Mouse (Mus musculus): ENCODE data around the gene Snrnp25. TPM values are rescaled to one million over a fixed set of nuclear protein-coding genes. Genes with fewer than 3 reads are reported as not detected.

The Snrnp25 gene
- total RNA-seq, 1 experiment from 2014 or later, result 51.0 TPM

DNA sequence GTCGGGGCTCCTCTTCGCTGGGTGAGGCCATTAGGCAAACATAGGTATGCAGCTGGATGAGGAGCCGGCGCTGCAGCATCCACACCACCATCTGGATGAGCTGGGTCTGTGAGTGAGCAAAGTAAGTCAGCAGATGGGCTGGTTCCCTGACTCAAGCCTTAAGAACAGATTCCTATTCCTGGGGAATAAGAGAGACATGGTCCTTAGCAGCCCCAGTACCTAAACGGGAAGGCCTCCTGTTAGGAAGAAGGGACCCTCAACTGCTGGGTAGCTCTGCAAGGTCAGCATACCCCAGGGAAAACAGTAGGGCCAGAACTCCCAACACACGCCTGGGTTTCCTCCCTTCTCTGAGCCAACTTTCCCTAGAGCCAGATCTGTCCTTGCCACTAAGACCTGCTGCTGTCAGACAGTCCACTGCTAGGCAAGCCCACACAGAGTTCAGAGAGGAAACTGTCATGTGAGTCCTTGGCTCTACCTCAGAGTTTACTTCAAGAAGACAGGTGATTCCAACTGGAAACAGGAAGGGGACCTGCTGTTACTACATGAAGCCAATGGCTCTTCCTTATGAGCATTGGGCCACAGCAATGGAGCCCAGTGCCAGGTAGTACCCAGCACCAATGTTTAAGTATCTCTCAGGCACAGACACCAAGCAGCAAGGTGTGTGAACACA is 29.7 kb downstream of the Snrnp25 start:
- ATAC-seq (replicated peaks in 1 of 2; ENCODE audit: insufficient read depth in 1 of 2, low FRiP score in 2 of 2, low TSS enrichment in 1 of 2, low read depth in 1 of 2, poor library complexity in 2 of 2, severe bottlenecking in 2 of 2), result no peak

DNA sequence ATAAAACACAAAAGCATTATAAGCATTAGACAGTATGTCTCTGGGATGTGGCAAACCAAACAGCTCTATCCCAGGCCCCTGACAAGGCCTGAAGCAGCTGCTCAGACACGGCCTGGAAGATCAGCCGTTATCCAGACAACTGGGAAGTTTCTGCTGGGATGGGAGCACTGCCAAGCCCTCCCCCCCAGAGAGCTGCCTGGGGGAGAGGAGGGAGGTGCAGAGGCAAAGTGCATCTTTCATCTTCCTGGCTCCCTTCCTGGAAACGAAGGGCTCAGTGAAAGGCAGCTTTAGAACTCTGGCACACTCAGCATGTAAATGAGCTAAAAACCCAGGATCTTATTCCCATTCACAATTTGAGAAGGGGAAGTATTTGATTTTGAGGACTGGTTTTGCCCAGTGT is 30.4 kb downstream of the Snrnp25 start:
- ATAC-seq (replicated peaks in 1 of 2; ENCODE audit: insufficient read depth in 1 of 2, low FRiP score in 2 of 2, low TSS enrichment in 1 of 2, low read depth in 1 of 2, poor library complexity in 2 of 2, severe bottlenecking in 2 of 2), result no peak

DNA sequence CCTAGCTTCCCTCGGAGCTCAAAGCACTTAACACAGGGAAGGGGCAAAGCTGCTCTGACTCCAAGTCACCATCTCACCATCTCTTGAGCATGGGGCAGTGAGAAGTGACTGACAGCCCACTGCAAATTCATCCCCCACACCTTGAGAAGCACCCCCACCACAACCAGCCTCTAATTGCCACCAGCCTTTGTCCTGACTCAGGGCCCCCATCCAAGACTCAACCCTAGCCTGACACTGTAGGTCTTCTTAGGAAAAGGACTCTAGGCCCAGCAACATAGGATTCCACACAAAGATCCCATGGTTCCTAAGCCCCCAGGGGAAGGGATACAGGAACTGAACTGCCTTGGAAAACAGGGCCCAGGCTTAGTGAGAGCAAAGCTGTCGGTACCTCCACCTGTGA is 30.9 kb downstream of the Snrnp25 start:
- no peak for ATAC-seq (replicated peaks in 1 of 2; ENCODE audit: insufficient read depth in 1 of 2, low FRiP score in 2 of 2, low TSS enrichment in 1 of 2, low read depth in 1 of 2, poor library complexity in 2 of 2, severe bottlenecking in 2 of 2)

DNA sequence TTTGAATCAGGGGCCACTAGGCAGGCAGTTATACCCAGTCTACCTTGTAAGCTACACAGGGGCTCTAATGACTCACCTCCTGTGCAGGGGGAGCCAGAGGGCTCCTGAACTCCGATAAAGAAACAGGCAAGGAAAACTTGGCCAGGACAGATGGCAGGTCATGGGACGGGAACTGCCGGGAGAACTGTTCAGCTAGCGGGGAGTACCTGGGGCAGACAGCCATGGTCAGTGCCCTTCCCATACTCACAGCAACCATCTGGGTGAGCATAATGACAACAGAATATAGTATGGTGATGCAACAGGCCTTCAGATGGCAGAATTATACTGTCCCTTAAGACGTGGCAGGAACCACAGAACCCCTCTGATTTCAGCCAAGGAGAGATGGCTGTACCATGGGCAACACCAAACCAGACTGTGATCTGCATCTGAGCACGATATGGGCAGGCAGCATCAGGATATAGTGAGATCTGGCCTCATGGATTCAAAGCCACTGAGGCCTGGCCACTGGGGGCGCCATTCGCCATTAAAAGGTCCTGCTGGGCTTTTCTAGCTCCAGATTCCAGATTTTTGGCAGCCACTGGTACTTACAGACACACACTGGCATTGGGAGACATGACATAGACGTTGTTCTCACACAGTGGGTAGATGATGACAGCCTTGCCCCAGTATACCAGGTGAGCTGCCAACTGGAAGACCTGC is 31.6 kb downstream of the Snrnp25 start:
- ATAC-seq (replicated peaks in 1 of 2; ENCODE audit: insufficient read depth in 1 of 2, low FRiP score in 2 of 2, low TSS enrichment in 1 of 2, low read depth in 1 of 2, poor library complexity in 2 of 2, severe bottlenecking in 2 of 2), result peak in 1 of 2 experiments; percentile 59; a peak in 1 of 4 replicates

DNA sequence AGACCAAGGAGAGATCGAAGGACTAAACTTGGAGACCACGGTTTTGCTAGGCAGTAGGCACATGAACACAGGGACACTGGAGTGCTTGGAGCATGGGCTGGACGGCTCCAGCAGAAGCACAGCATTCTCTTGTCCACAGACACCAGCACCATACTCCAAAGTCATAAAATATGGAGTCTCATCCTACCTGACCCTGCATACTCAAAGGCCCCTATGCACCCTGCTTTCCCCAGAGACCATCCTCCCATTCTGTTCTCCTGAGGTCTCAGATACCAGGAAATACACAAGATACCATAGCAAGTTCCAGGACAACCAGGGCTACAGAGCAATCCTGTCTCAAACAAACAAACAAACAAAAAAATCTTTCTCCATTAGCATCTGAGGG is 32.2 kb downstream of the Snrnp25 start:
- ATAC-seq (replicated peaks in 1 of 2; ENCODE audit: insufficient read depth in 1 of 2, low FRiP score in 2 of 2, low TSS enrichment in 1 of 2, low read depth in 1 of 2, poor library complexity in 2 of 2, severe bottlenecking in 2 of 2), result no peak

DNA sequence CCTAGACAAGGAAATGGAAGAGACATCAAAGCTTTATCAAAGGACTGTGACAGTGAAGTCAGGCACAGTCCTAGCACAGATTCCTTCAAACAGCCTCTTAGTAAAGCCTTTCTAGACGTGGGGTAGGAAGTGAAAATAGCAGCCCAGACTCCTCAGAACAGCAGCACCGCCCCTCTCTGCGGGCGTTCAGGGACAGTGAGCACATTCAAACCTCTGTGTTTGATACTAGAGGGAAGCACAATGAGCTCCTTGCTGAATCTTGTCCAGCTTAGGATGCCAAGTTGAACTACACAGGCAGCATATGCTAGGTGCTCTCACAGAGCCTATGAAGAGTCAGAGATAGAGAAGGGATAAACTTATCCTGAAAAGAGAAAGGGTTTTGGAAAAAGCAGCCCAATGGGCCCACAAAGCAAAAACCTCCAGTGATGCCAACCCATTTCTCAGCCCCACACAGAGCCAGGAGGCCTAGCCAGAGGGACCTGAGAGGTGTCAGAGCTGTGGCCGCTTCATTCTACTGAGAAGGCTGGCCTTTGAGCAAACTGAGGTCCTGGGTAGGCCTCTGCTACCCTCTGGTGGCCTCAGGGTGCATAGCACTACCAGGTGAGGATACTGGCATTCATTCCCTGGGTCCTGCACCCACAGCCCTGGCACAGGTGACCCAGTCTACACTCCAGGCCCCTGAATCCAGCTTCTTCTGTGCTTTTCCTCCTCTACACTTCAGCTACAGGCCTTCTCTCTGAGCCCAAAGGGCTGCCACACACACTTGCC is 33.1 kb downstream of the Snrnp25 start:
- peak; percentile 81 to 90 for ATAC-seq (replicated peaks in 1 of 2; ENCODE audit: insufficient read depth in 1 of 2, low FRiP score in 2 of 2, low TSS enrichment in 1 of 2, low read depth in 1 of 2, poor library complexity in 2 of 2, severe bottlenecking in 2 of 2)

DNA sequence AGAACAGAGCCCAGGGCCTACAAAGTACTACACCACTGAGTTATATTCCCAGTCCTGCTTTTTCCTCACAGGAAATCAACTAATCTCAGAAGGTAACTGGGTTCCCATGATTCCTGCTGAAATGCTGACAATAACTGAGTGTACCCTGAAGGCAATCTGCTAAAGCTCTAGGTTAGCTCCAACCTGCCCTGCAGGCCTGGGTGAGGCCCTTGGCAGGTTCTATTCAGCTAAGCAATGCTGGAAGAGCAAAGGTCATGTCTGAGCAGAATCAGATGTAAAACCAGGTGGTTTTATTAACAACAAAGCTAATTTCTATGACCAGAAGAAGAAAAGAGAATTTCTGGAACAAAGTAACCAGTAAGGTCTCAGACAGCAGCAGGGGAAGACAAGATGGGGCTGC is 36.2 kb downstream of the Snrnp25 start:
- no peak for ATAC-seq (replicated peaks in 1 of 2; ENCODE audit: insufficient read depth in 1 of 2, low FRiP score in 2 of 2, low TSS enrichment in 1 of 2, low read depth in 1 of 2, poor library complexity in 2 of 2, severe bottlenecking in 2 of 2)

DNA sequence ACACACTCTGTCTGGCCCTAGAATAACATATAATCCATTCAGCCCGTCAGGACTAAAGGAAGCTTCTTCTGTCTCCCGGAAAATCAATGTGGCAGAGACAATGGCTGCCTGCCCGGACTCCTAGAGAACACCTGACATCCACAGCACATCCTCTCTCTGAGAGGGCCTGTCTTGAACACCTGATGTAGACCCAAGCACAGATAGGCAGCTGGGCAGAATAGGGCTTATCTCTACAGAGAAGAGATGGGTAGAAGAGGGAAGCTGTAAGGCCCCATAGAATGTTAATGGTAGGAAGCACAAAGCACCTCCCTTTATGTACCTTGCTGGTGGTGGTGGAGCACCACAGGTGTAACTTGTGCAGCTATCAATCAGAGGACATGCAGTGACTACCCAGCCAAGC is 37.0 kb downstream of the Snrnp25 start:
- ATAC-seq (replicated peaks in 1 of 2; ENCODE audit: insufficient read depth in 1 of 2, low FRiP score in 2 of 2, low TSS enrichment in 1 of 2, low read depth in 1 of 2, poor library complexity in 2 of 2, severe bottlenecking in 2 of 2), result no peak

DNA sequence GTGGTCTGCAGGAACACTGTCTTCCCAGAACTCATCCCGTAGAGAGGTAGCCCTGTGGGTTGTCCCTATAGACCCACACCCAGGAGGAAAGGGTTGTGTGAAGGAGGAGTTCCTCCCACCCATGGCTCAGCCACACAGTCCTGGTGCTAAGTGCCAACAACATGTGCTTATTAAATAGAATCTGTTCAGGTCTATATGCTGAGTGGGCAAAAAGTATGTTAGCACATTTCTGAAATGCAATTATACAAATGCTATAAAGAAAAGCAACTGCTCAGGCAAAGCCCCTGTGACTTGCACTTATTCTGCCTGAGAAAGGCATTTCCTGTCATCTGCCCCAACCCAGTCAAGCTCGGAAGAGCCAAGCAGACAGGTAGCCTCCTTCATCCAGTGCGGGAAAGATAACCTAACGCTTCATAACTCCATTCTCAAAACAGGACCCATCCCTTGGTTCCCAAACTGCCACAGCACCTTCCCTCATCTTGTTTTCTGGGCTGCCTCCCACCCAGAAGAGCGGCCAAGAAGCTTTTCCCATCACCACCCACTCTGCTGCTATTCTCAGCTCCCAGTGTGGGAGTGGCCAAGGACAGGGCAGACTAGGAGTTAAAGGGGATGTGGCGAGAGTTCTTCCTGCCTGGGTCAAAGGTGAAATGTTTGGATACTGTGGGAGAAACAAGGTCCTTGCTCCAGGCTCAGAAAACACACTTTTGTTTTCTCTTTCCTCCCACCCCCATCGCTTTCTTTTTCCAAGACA is 38.2 kb downstream of the Snrnp25 start:
- ATAC-seq (replicated peaks in 1 of 2; ENCODE audit: insufficient read depth in 1 of 2, low FRiP score in 2 of 2, low TSS enrichment in 1 of 2, low read depth in 1 of 2, poor library complexity in 2 of 2, severe bottlenecking in 2 of 2), result no peak

DNA sequence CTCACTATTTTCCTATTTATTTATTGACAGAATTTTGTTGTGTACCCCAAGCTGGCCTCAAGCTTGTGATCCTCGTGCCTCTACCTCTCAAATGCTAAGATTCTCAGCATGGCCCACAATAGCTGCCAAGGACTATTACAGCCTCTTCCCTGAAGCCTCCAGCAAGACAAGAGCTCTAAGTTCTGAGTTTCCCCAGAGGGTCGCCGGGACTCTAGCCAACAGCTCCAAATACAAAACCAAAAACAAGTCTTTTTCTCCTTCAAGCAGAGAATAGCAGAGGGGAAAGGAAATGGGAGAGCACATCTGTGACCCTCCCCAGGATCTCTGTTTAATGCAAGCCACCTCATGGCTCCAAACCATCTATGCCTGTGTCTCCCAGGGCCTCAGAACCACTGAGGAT is 38.8 kb downstream of the Snrnp25 start:
- no peak for ATAC-seq (replicated peaks in 1 of 2; ENCODE audit: insufficient read depth in 1 of 2, low FRiP score in 2 of 2, low TSS enrichment in 1 of 2, low read depth in 1 of 2, poor library complexity in 2 of 2, severe bottlenecking in 2 of 2)

DNA sequence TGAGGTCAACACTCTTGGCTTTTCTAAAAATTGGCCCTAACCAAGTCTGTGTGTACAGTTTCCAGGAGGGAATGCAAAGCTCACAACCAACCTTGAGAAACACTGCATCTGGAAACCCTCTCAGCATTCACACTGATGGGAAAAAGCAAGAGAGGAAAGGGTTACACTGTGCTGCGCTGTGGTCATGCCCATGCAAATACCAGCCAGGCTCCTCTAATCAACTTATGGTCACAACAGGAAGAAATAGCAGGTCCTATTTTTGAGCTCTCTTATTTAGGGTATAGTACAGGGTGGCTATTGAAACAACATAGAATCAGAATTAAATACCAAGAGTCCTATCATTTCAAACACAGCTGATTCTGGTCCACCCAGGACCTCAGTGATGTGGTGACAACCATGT is 39.4 kb downstream of the Snrnp25 start:
- no peak for ATAC-seq (replicated peaks in 1 of 2; ENCODE audit: insufficient read depth in 1 of 2, low FRiP score in 2 of 2, low TSS enrichment in 1 of 2, low read depth in 1 of 2, poor library complexity in 2 of 2, severe bottlenecking in 2 of 2)

DNA sequence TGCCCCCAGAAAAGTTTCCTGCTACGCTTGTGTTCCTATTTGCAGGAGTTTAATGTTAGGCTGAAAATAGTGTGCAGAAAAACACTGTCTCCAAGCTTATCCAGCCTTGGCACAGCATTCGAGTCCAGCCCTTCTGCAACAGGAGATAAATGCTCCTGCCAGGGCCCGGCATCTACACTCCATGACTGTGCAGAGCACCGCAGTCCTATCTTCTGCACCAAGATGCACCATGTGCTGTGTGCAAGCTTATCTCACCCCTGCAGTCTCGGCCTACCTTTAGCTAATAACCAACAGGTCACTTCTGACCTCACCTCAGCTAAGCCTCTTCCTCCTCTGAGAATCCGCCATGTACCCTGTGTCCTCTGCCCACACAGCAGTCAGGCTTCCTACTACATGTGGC is 40.4 kb downstream of the Snrnp25 start:
- ATAC-seq (replicated peaks in 1 of 2; ENCODE audit: insufficient read depth in 1 of 2, low FRiP score in 2 of 2, low TSS enrichment in 1 of 2, low read depth in 1 of 2, poor library complexity in 2 of 2, severe bottlenecking in 2 of 2), result peak in 1 of 2 experiments; percentile 59; a peak in 2 of 4 replicates

DNA sequence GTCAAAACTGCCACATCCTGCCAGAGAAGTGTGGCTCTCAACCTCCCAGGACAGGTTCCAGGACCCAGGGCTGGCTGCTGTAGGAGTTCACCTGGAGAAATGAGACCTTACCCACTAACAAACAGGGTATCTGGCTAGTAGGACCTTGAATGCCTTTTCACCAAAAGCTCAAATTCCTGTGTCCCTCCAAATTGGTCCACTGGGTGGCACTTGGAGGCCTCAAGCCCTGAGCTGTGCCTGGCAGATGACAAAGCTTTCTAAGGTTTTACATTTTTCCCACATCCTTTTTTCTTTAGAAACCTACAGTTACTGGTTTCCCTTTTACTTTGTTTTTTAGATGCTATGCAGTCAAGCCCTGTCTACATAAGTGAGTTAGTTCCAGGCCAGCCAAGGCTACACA is 41.9 kb downstream of the Snrnp25 start:
- peak; percentile 61 to 77 for ATAC-seq (replicated peaks in 1 of 2; ENCODE audit: insufficient read depth in 1 of 2, low FRiP score in 2 of 2, low TSS enrichment in 1 of 2, low read depth in 1 of 2, poor library complexity in 2 of 2, severe bottlenecking in 2 of 2)

DNA sequence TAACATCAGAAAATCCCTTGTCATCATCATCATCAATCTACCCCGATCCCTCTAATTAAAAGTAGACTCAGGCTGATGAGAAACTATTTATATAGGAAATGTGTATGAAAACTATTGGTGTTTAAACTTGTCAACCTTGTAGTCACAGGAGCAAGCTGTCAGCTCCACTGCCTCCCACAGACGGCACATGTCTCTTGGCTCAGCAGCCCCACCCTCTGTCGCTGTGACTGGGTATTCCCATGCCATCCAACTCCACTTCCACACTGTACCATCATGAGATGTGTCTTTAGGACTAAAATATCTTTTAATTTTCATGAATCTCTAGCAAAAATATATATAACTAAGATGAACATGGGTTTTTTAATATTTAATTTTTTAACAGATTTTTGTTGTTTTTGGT is 43.1 kb downstream of the Snrnp25 start:
- no peak for ATAC-seq (replicated peaks in 1 of 2; ENCODE audit: insufficient read depth in 1 of 2, low FRiP score in 2 of 2, low TSS enrichment in 1 of 2, low read depth in 1 of 2, poor library complexity in 2 of 2, severe bottlenecking in 2 of 2)

DNA sequence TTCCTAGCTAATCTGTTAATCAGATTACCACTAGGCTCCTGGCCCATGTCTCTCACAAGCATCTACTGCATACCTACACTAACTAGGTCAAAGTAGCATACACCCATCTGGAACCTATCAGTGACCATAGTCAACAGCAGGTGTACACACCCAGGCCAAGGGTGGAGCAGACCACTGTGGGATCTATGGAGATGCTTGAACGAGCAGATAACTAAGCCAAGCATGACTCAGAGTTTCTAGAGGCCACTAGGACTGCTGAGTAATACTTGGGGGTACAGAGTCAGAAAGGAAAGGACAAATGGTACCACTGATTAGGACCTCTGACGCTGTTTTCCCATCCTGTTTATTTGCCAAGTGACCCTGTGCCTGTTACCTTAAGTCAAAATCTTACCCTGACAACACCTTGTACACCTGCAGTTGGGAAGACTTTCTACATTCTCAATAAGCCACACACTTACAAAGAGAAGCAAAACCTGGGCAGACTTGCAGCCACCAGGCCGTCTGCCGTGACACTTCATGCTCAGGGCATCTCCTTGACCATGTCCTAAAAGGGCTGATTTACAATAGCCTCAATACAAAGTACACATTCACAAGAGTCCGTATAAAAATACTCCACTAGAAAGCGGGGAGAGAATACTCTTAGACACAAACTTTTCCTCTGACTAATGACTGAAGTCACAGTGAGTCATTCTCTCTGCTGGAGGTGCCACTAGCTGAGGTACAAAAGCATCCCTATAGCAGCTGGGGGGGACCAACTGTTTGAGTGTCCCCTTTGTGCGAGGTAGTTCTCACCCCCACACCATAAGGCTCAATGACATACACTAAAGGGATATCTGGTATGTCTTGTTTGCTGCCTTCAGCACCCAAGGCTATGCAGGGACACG is 45.9 kb downstream of the Snrnp25 start:
- ATAC-seq (replicated peaks in 1 of 2; ENCODE audit: insufficient read depth in 1 of 2, low FRiP score in 2 of 2, low TSS enrichment in 1 of 2, low read depth in 1 of 2, poor library complexity in 2 of 2, severe bottlenecking in 2 of 2), result peak in 1 of 2 experiments; percentile 26; a peak in 1 of 4 replicates

DNA sequence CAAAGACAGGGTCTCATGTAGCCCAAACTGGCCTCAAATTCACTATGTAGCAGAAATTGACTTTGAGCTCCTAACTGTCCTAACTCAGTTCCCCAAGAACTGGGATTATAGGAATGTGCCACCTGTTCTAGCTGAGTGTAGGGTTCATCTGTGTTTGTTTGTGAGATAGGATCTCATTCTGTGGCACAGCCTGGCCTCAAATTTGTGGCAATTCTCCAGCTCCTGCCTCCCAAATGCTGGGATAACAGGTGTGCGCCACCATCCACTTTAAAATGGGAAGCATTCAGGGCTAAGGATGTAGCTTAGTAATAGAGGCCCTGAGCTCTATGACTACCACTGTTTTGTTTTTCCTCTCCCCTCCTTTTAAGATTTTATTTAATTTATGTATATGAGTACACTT is 47.9 kb downstream of the Snrnp25 start:
- ATAC-seq (replicated peaks in 1 of 2; ENCODE audit: insufficient read depth in 1 of 2, low FRiP score in 2 of 2, low TSS enrichment in 1 of 2, low read depth in 1 of 2, poor library complexity in 2 of 2, severe bottlenecking in 2 of 2), result no peak

DNA sequence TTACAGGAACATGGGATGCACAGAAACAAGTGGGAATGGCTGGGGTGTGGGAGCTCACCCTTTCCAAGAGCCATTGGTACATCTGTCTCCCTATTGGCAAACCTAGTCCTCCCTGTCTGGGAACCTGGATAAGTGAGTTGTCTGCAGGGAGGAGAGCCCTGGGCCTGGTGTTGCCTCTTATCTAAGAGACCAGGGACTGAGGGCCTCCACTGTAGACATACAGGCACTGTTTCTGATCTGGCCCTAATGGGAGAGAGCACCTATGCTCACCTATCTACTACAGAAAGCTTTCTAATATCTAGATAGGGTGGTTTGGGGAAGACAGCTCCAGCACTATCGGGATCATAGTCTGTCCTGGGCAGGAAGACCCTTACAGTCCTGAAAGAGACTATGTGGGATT is 50.9 kb downstream of the Snrnp25 start:
- ATAC-seq (replicated peaks in 1 of 2; ENCODE audit: insufficient read depth in 1 of 2, low FRiP score in 2 of 2, low TSS enrichment in 1 of 2, low read depth in 1 of 2, poor library complexity in 2 of 2, severe bottlenecking in 2 of 2), result no peak

Measured in hematopoietic stem cell, adult 5-6 weeks (primary cell).